9 mouse cellular contexts compared by ENCODE assay signal in the genomic region with DNA sequence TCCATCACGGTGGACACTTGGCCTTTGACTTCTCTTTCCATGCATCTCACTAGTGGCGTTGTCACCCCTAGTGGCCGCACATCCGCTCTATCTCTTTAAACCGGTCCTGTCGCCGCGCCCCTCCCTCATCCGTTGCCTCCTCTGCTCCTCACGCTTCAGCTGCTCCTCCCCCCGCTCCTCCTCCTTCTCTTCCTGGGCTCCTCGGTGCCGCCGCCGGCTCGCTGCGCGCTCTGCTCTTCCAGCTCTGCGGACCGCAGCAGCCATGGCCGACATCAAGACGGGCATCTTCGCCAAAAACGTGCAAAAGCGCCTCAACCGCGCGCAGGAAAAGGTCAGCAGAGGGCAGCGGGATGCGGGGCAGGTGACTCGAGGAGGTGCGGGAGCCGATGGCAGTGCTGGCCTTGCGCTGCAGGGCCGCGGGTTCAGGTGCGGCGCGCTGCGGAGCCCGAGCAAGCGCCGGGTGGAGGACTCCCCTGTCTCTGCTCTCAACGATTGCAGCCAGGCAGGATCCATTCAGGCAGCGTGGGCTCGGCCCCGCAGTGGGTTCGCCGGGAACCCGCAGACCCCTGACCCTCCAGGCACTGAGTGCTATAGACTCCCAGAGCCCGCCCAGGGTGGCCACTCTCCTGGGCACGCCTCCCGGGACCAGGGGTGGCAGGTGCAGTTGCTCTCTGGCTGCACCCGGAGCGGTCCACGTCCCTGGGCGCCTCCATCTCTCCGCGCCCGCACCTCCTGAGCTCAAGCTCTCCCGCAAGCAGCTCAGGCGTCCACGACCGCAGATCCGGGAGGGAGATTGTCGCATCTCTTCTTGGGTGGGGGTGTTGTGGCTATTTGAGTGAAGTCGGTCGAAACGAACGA. TPM values are rescaled to one million over a fixed set of nuclear protein-coding genes. Genes with fewer than 3 reads are reported as not detected.
DNase-seq lines count a peak whose midpoint lies in the region; ATAC-seq lines count a peak whose summit lies in the region.
"Had no signal": no experiment of that assay in that cellular context is flagged by ENCODE, and none has a peak within 500 bp of the region (broad histone marks: within the 10 kb centered on the region; RNA-seq: fewer than 3 reads in every experiment).

Gene Amph (plus strand): TSS at position 35 of the 858 bp plus-strand sequence.

- peak; percentile 79 for ATAC-seq in embryonic facial prominence, embryonic 13.5 days (ENCODE audit: insufficient number of reproducible peaks, insufficient read depth, low FRiP score, low TSS enrichment, low read depth)
- ATAC-seq in midbrain, embryonic 12.5 days (ENCODE audit: low FRiP score, low read depth): peak; percentile 96
- peak; percentile 81 for ATAC-seq in stomach, embryonic 15.5 days (ENCODE audit: insufficient read depth, low FRiP score, low read depth)

- peaks cover 11% of the 10 kb centered on the region for H3K4me1 ChIP-seq in embryonic facial prominence, embryonic 13.5 days
- H3K4me1 ChIP-seq in heart, embryonic 10.5 days: peaks cover 14% of the 10 kb centered on the region
- H3K4me1 ChIP-seq in limb, embryonic 10.5 days: peaks cover 17% of the 10 kb centered on the region
- peaks cover 11% of the 10 kb centered on the region; the same call in 1 of the 2 replicates for H3K4me1 ChIP-seq in midbrain, embryonic 12.5 days
- peaks cover 11% of the 10 kb centered on the region; the same call in 1 of the 2 replicates for H3K4me1 ChIP-seq in stomach, embryonic 15.5 days

- no peaks in the 10 kb centered on the region for H3K36me3 ChIP-seq in embryonic facial prominence, embryonic 13.5 days
- no peaks in the 10 kb centered on the region for H3K36me3 ChIP-seq in heart, embryonic 10.5 days
- no peaks in the 10 kb centered on the region for H3K36me3 ChIP-seq in limb, embryonic 10.5 days
- H3K36me3 ChIP-seq in midbrain, embryonic 12.5 days: no peaks in the 10 kb centered on the region
- no peaks in the 10 kb centered on the region for H3K36me3 ChIP-seq in stomach, embryonic 15.5 days

- under 1% methylated on average over 70 of the region's 70 CpGs for WGBS in embryonic facial prominence, embryonic 13.5 days
- WGBS in heart, embryonic 10.5 days: under 1% methylated on average over 70 of the region's 70 CpGs
- WGBS in limb, embryonic 10.5 days: under 1% methylated on average over 70 of the region's 70 CpGs
- WGBS in midbrain, embryonic 12.5 days: under 1% methylated on average over 70 of the region's 70 CpGs
- under 1% methylated on average over 70 of the region's 70 CpGs for WGBS in stomach, embryonic 15.5 days

- H3K9ac ChIP-seq in embryonic facial prominence, embryonic 13.5 days: peak within 1 kb of the TSS; percentile 74
- H3K9ac ChIP-seq in midbrain, embryonic 12.5 days (replicated peaks): peak within 1 kb of the TSS; percentile 86
- H3K9ac ChIP-seq in stomach, embryonic 15.5 days: peak within 1 kb of the TSS; percentile 5; the same call in 1 of the 2 replicates

- H3K27ac ChIP-seq in embryonic facial prominence, embryonic 13.5 days: no peak within 1 kb of the TSS
- peak within 1 kb of the TSS; percentile 69 for H3K27ac ChIP-seq in heart, embryonic 10.5 days
- peak within 1 kb of the TSS; percentile 36; the same call in 1 of the 2 replicates for H3K27ac ChIP-seq in limb, embryonic 10.5 days
- H3K27ac ChIP-seq in midbrain, embryonic 12.5 days (replicated peaks): peak within 1 kb of the TSS; percentile 80
- no peak within 1 kb of the TSS for H3K27ac ChIP-seq in stomach, embryonic 15.5 days
- H3K27ac ChIP-seq: macrophage had no signal

- H3K27me3 ChIP-seq in embryonic facial prominence, embryonic 13.5 days: peaks cover 35% of the 10 kb centered on the region
- 0 out of 2 replicates have a peak, but pooled peaks cover 7% of the 10 kb centered on the region for H3K27me3 ChIP-seq in heart, embryonic 10.5 days (ENCODE audit: insufficient read depth, poor library complexity, severe bottlenecking)
- H3K27me3 ChIP-seq in limb, embryonic 10.5 days (ENCODE audit: low read depth, poor library complexity, severe bottlenecking): peaks cover 41% of the 10 kb centered on the region
- no peaks in the 10 kb centered on the region; the same call in 1 of the 2 replicates for H3K27me3 ChIP-seq in midbrain, embryonic 12.5 days
- peaks cover 7% of the 10 kb centered on the region; the same call in 1 of the 2 replicates for H3K27me3 ChIP-seq in stomach, embryonic 15.5 days (replicated peaks)

- H3K9me3 ChIP-seq in embryonic facial prominence, embryonic 13.5 days: no peaks in the 10 kb centered on the region
- no peaks in the 10 kb centered on the region for H3K9me3 ChIP-seq in heart, embryonic 10.5 days
- no peaks in the 10 kb centered on the region for H3K9me3 ChIP-seq in limb, embryonic 10.5 days (replicated peaks)
- H3K9me3 ChIP-seq in midbrain, embryonic 12.5 days: no peaks in the 10 kb centered on the region
- H3K9me3 ChIP-seq in stomach, embryonic 15.5 days: no peaks in the 10 kb centered on the region

- peak; percentile 9 to 20 for DNase-seq in adrenal gland, postnatal 4 days (ENCODE audit: low spot score in 2 of 2)
- DNase-seq in heart, embryonic 10.5 days (ENCODE audit: low spot score): peak; percentile 89
- peak; percentile 31 to 41 for DNase-seq in kidney, adult 8-10 months
- peak; percentile 65 for DNase-seq in limb, embryonic 10.5 days (ENCODE audit: low spot score)
- DNase-seq in B cell, adult 2 months: no peak

- H3K4me3 ChIP-seq in embryonic facial prominence, embryonic 13.5 days: peak within 1 kb of the TSS; percentile 69
- peak within 1 kb of the TSS; percentile 80 for H3K4me3 ChIP-seq in heart, embryonic 10.5 days
- peak within 1 kb of the TSS; percentile 65 for H3K4me3 ChIP-seq in limb, embryonic 10.5 days
- H3K4me3 ChIP-seq in midbrain, embryonic 12.5 days: peak within 1 kb of the TSS; percentile 75
- peak within 1 kb of the TSS; percentile 56 for H3K4me3 ChIP-seq in stomach, embryonic 15.5 days (replicated peaks)

- peak within 1 kb of the TSS; percentile 97 for H3K4me2 ChIP-seq in embryonic facial prominence, embryonic 13.5 days
- H3K4me2 ChIP-seq in midbrain, embryonic 12.5 days (replicated peaks): peak within 1 kb of the TSS; percentile 89
- H3K4me2 ChIP-seq in stomach, embryonic 15.5 days: peak within 1 kb of the TSS; percentile 98

RNA-seq across cellular contexts. Expression of gene Amph, which starts in this region (rescaled TPM):
- total RNA-seq in adrenal gland, postnatal 4 days (2021): 1 to 10 TPM; 6.4 to 8.6 TPM
- polyA plus RNA-seq in embryonic facial prominence, embryonic 13.5 days (2015; fragmentation: Nextera tagmentation; extraction: Ambion mirVana): 1.4 and 1.5 TPM in 2 replicates
- polyA plus RNA-seq in heart, embryonic 10.5 days (2016; fragmentation: Nextera tagmentation; extraction: Ambion mirVana): 2.7 and 5.3 TPM in 2 replicates
- polyA plus RNA-seq in limb, embryonic 10.5 days (2016; fragmentation: Nextera tagmentation; extraction: Ambion mirVana): 0.97 and 1.0 TPM in 2 replicates
- 14.4 and 15.0 TPM in 2 replicates for polyA plus RNA-seq in midbrain, embryonic 12.5 days (2016; fragmentation: Nextera tagmentation; extraction: Ambion mirVana)
- polyA plus RNA-seq in stomach, embryonic 15.5 days (2015; fragmentation: Nextera tagmentation; extraction: Ambion mirVana): 1.7 and 1.8 TPM in 2 replicates
- polyA plus RNA-seq: macrophage had no signal

Comparison
In these comparisons a context has a peak if more than half of its experiments do, and no peak if none do; other contexts are left out.
1. DNase-seq: peak in adrenal gland, postnatal 4 days (2 of 2), heart, embryonic 10.5 days (single experiment), kidney, adult 8-10 months (2 of 2) and limb, embryonic 10.5 days (single experiment); none in B cell, adult 2 months (0 of 2).
2. H3K27ac ChIP-seq: peak in heart, embryonic 10.5 days (single experiment), limb, embryonic 10.5 days (single experiment) and midbrain, embryonic 12.5 days (single experiment); none in embryonic facial prominence, embryonic 13.5 days (single experiment) and stomach, embryonic 15.5 days (single experiment).
3. H3K9ac ChIP-seq: peak in every context shown above with its lines; median percentile 86 in midbrain, embryonic 12.5 days; 74 in embryonic facial prominence, embryonic 13.5 days; 5 in stomach, embryonic 15.5 days.
4. Peak in every context shown above with its lines, with median percentiles within 50 percentile points of each other: ATAC-seq, H3K4me2 ChIP-seq and H3K4me3 ChIP-seq.